Mouse (Mus musculus): ENCODE data around the gene Snx6.

GRCm38 (mm10) chr12:54833856-54834399, 38.4 kb upstream of the Snx6 start:
- TF ChIP-seq FLI1 (IDR thresholded peaks at IDR 0.05; ENCODE audit: low read length) (no peak), GATA1 (IDR thresholded peaks at IDR 0.05; ENCODE audit: borderline replicate concordance, low read length) (no peak)

Data from megakaryocyte, embryonic 14.5 days (primary cell).